Mouse (Mus musculus): ENCODE data around the gene Glt8d1. TPM values are rescaled to one million over a fixed set of nuclear protein-coding genes. Genes with fewer than 3 reads are reported as not detected.

Glt8d1 gene
- polyA plus RNA-seq, 1 experiment from 2014 or later = 57.9 TPM

DNA sequence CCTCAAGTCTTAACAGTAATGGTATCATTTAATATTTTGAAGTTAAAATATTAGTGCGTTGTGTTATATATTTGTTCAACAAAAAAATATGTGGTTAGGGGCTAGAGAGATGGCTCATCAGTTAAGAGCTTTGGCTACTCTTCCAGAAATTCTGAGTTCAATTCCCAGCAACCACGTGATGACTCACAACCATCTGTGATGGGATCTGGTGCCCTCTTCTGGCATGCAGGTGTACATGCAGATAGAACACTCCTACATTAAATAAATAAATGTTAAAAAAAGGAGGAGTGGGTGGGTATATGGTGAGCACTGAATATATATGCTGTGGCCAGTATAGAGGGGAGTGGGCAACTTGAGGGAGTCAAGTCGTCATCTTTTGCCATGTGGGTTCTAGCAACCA lies 24.6 kb downstream of the Glt8d1 start:
- ATAC-seq (ENCODE audit: insufficient read depth, low FRiP score) = no peak

DNA sequence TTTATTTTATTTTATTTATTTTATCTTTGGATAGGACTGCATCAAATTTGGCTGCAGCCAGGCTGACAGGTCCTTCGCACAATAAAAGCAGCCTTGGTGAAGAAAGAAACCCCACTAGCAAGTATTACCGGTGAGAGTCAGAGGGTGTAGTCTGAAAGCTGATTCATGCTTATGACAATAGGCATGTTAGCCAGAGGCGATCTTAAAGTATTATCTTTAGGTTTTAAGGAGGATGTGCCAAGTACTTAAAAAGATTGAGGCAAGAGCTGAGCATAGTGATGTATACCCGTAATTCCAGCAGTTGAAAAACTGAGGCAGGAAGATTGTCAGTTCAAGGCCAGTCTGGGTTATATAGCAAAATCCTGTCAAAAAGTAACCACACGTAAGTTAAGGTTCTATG lies 44.1 kb downstream of the Glt8d1 start:
- no peak for ATAC-seq (ENCODE audit: insufficient read depth, low FRiP score)
- H3K27me3 ChIP-seq (ENCODE audit: control insufficient read depth, insufficient read depth, low read length) = no peaks in the 10 kb centered on the region
- 91% methylated on average over 5 of the region's 5 CpGs for WGBS

More for the DNA sequence above, 24.6 kb downstream of the Glt8d1 start:
- Histone ChIP-seq H3K27me3 (ENCODE audit: control insufficient read depth, insufficient read depth, low read length) (no peaks in the 10 kb centered on the region), H3K4me3 (replicated peaks; ENCODE audit: low read length) (no peak overlapping the region), H3K9me3 (replicated peaks; ENCODE audit: control insufficient read depth, low read length) (no peaks in the 10 kb centered on the region), H3K36me3 (ENCODE audit: control insufficient read depth, insufficient read depth, low read length) (peaks cover 19% of the 10 kb centered on the region), H3K27ac (ENCODE audit: low read length) (no peak overlapping the region), H3K9ac (ENCODE audit: low read length) (no peak overlapping the region), H3K4me1 (ENCODE audit: control insufficient read depth, insufficient read depth, low read length) (no peaks in the 10 kb centered on the region), H3K4me2 (ENCODE audit: low read depth, low read length) (no peak overlapping the region)
- WGBS = 86% methylated on average over 3 of the region's 3 CpGs

GRCm38 (mm10) chr14:31045817-31046216 lies 44.6 kb downstream of the Glt8d1 start:
- no peaks in the 10 kb centered on the region for H3K4me1 ChIP-seq (ENCODE audit: control insufficient read depth, insufficient read depth, low read length)
- no peak overlapping the region for H3K27ac ChIP-seq (ENCODE audit: low read length)
- H3K4me2 ChIP-seq (ENCODE audit: low read depth, low read length) = no peak overlapping the region
- H3K9me3 ChIP-seq (replicated peaks; ENCODE audit: control insufficient read depth, low read length) = no peaks in the 10 kb centered on the region
- peaks cover 24% of the 10 kb centered on the region; the same call in 1 of the 2 replicates for H3K36me3 ChIP-seq (ENCODE audit: control insufficient read depth, insufficient read depth, low read length)
- no peaks in the 10 kb centered on the region for H3K27me3 ChIP-seq (ENCODE audit: control insufficient read depth, insufficient read depth, low read length)
- no peak overlapping the region for H3K4me3 ChIP-seq (replicated peaks; ENCODE audit: low read length)
- no peak overlapping the region for H3K9ac ChIP-seq (ENCODE audit: low read length)
- 94% methylated on average over 1 of the region's 1 CpGs for WGBS
- ATAC-seq (ENCODE audit: insufficient read depth, low FRiP score) = no peak

More for the DNA sequence above, 44.1 kb downstream of the Glt8d1 start:
- no peak overlapping the region for H3K27ac ChIP-seq (ENCODE audit: low read length)
- H3K36me3 ChIP-seq (ENCODE audit: control insufficient read depth, insufficient read depth, low read length) = peaks cover 22% of the 10 kb centered on the region; the same call in 1 of the 2 replicates
- no peaks in the 10 kb centered on the region for H3K4me1 ChIP-seq (ENCODE audit: control insufficient read depth, insufficient read depth, low read length)
- H3K9me3 ChIP-seq (replicated peaks; ENCODE audit: control insufficient read depth, low read length) = no peaks in the 10 kb centered on the region
- no peak overlapping the region for H3K9ac ChIP-seq (ENCODE audit: low read length)
- no peak overlapping the region for H3K4me3 ChIP-seq (replicated peaks; ENCODE audit: low read length)
- no peak overlapping the region for H3K4me2 ChIP-seq (ENCODE audit: low read depth, low read length)

Other genes with a start within 250 kb of the Glt8d1 start
- 22.6 and 26.4 TPM in 2 replicates for gene Tmem110, start 175.8 kb upstream of the Glt8d1 start, polyA plus RNA-seq (2015; fragmentation: Nextera tagmentation; extraction: Ambion mirVana)
- 10.1 and 11.4 TPM in 2 replicates for gene Mustn1, start 122.2 kb upstream of the Glt8d1 start, polyA plus RNA-seq (2015; fragmentation: Nextera tagmentation; extraction: Ambion mirVana)
- gene Itih4, start 114.9 kb upstream of the Glt8d1 start, polyA plus RNA-seq (2015; fragmentation: Nextera tagmentation; extraction: Ambion mirVana) = 5.6 and 7.7 TPM in 2 replicates
- 15.6 and 15.7 TPM in 2 replicates for gene Itih3, start 77.6 kb upstream of the Glt8d1 start, polyA plus RNA-seq (2015; fragmentation: Nextera tagmentation; extraction: Ambion mirVana)
- gene Itih1, start 58.1 kb upstream of the Glt8d1 start, polyA plus RNA-seq (2015; fragmentation: Nextera tagmentation; extraction: Ambion mirVana) = 2.4 and 2.8 TPM in 2 replicates
- 10.3 and 10.5 TPM in 2 replicates for gene Nek4, start 50.0 kb upstream of the Glt8d1 start, polyA plus RNA-seq (2015; fragmentation: Nextera tagmentation; extraction: Ambion mirVana)
- gene Spcs1, start 272 bp downstream of the Glt8d1 start, polyA plus RNA-seq (2015; fragmentation: Nextera tagmentation; extraction: Ambion mirVana) = 427 and 483 TPM in 2 replicates
- gene Pbrm1, start 17.7 kb downstream of the Glt8d1 start, polyA plus RNA-seq (2015; fragmentation: Nextera tagmentation; extraction: Ambion mirVana) = 93.2 and 99.2 TPM in 2 replicates
- gene Gnl3, start 17.8 kb downstream of the Glt8d1 start, polyA plus RNA-seq (2015; fragmentation: Nextera tagmentation; extraction: Ambion mirVana) = 99.4 and 100.0 TPM in 2 replicates
- 60.3 and 66.4 TPM in 2 replicates for gene Smim4, start 127.6 kb downstream of the Glt8d1 start, polyA plus RNA-seq (2015; fragmentation: Nextera tagmentation; extraction: Ambion mirVana)
- gene Nt5dc2, start 129.7 kb downstream of the Glt8d1 start, polyA plus RNA-seq (2015; fragmentation: Nextera tagmentation; extraction: Ambion mirVana) = 232 and 233 TPM in 2 replicates
- gene Stab1, start 167.2 kb downstream of the Glt8d1 start, polyA plus RNA-seq (2015; fragmentation: Nextera tagmentation; extraction: Ambion mirVana) = 37.7 and 41.9 TPM in 2 replicates
- 6.3 and 46.9 TPM in 2 replicates for gene Tnnc1, start 206.9 kb downstream of the Glt8d1 start, polyA plus RNA-seq (2015; fragmentation: Nextera tagmentation; extraction: Ambion mirVana)
- 289 and 291 TPM in 2 replicates for gene Nisch, start 215.5 kb downstream of the Glt8d1 start, polyA plus RNA-seq (2015; fragmentation: Nextera tagmentation; extraction: Ambion mirVana)
- 0.67 and 0.90 TPM in 2 replicates for gene Sema3g, start 216.5 kb downstream of the Glt8d1 start, polyA plus RNA-seq (2015; fragmentation: Nextera tagmentation; extraction: Ambion mirVana)
- gene Phf7, start 249.9 kb downstream of the Glt8d1 start, polyA plus RNA-seq (2015; fragmentation: Nextera tagmentation; extraction: Ambion mirVana) = 9.5 and 12.7 TPM in 2 replicates

Data from stomach, embryonic 16.5 days (tissue).